Mouse (Mus musculus): ENCODE results near the gene Atf6.

- TF ChIP-seq CTCF (IDR thresholded peaks at IDR 0.05; ENCODE audit: low read depth, low read length), result no peak
- TF ChIP-seq POLR2A (IDR thresholded peaks at IDR 0.05; ENCODE audit: borderline replicate concordance, low read depth, low read length), result no peak
These were observed 162.5 kb downstream of the Atf6 start for GRCm38 (mm10) chr1:170704911-170705594.
